Mouse (Mus musculus): ENCODE measurements around the gene Pdzd7.

The Pdzd7 gene

GRCm38 (mm10) chr19:45012636-45013035 lies 32.9 kb downstream of the Pdzd7 start:
- DNase-seq (ENCODE audit: low spot score in 2 of 2), result no peak

- DNase-seq (ENCODE audit: low spot score in 2 of 2), result no peak
These were observed 33.3 kb downstream of the Pdzd7 start for GRCm38 (mm10) chr19:45012219-45012618.

GRCm38 (mm10) chr19:45010646-45011045 lies 34.9 kb downstream of the Pdzd7 start:
- DNase-seq (ENCODE audit: low spot score in 2 of 2), result no peak

- DNase-seq (ENCODE audit: low spot score in 2 of 2), result no peak
These were observed 37.9 kb downstream of the Pdzd7 start for GRCm38 (mm10) chr19:45007425-45008191.

- DNase-seq (ENCODE audit: low spot score in 2 of 2), result no peak
These were observed 38.5 kb downstream of the Pdzd7 start for GRCm38 (mm10) chr19:45007021-45007420.

GRCm38 (mm10) chr19:45005957-45006712 lies 39.4 kb downstream of the Pdzd7 start, which contains the start of gene Mrpl43:
Gene Mrpl43 (minus strand): TSS chr19:45006442.
- DNase-seq (ENCODE audit: low spot score in 2 of 2), result peak; percentile 88 to 96

GRCm38 (mm10) chr19:45005444-45005843 lies 40.1 kb downstream of the Pdzd7 start, which contains the start of gene Twnk:
Gene Twnk (plus strand): TSS chr19:45005663.
- DNase-seq (ENCODE audit: low spot score in 2 of 2), result no peak

GRCm38 (mm10) chr19:45003740-45004516 lies 41.6 kb downstream of the Pdzd7 start:
- DNase-seq (ENCODE audit: low spot score in 2 of 2), result no peak

GRCm38 (mm10) chr19:45002301-45002700 lies 43.2 kb downstream of the Pdzd7 start:
- DNase-seq (ENCODE audit: low spot score in 2 of 2), result no peak

- DNase-seq (ENCODE audit: low spot score in 2 of 2), result no peak
These were observed 45.9 kb downstream of the Pdzd7 start for GRCm38 (mm10) chr19:44999647-45000046.

GRCm38 (mm10) chr19:44997786-44998185 lies 47.7 kb downstream of the Pdzd7 start:
- no peak for DNase-seq (ENCODE audit: low spot score in 2 of 2)

- no peak for DNase-seq (ENCODE audit: low spot score in 2 of 2)
These were observed 52.8 kb downstream of the Pdzd7 start for GRCm38 (mm10) chr19:44992712-44993111.

- no peak for DNase-seq (ENCODE audit: low spot score in 2 of 2)
These were observed 53.3 kb downstream of the Pdzd7 start for GRCm38 (mm10) chr19:44992246-44992645.

- DNase-seq (ENCODE audit: low spot score in 2 of 2), result no peak
These were observed 54.5 kb downstream of the Pdzd7 start for GRCm38 (mm10) chr19:44991031-44991430.

GRCm38 (mm10) chr19:44989567-44990495 lies 55.7 kb downstream of the Pdzd7 start:
- no peak for DNase-seq (ENCODE audit: low spot score in 2 of 2)

GRCm38 (mm10) chr19:44988831-44989566 lies 56.5 kb downstream of the Pdzd7 start, which contains the start of gene Sema4g:
Gene Sema4g (plus strand): TSS chr19:44989101.
- peak in 1 of 2 experiments; percentile 50 for DNase-seq (ENCODE audit: low spot score in 2 of 2)

GRCm38 (mm10) chr19:44988321-44988720 lies 57.2 kb downstream of the Pdzd7 start:
- no peak for DNase-seq (ENCODE audit: low spot score in 2 of 2)

GRCm38 (mm10) chr19:44987851-44988250 lies 57.7 kb downstream of the Pdzd7 start:
- DNase-seq (ENCODE audit: low spot score in 2 of 2), result no peak

GRCm38 (mm10) chr19:44987004-44987403 lies 58.5 kb downstream of the Pdzd7 start:
- DNase-seq (ENCODE audit: low spot score in 2 of 2), result no peak

Measured in thymus, postnatal 10 days (tissue).